Mouse (Mus musculus) cerebellum, adult 18-20 months (tissue): ENCODE data around the gene Efnb1.
"Not testable (repeated sequence)": the region's sequence is repeated elsewhere in the genome, so short reads cannot be mapped to it uniquely, and the experiment has no call there.

Experiments
- DNase-seq, 2 experiments: peaks; one replicate each; pipeline ENCODE4 v3.0.0; 2021

Gene Efnb1

GRCm38 (mm10) chrX:99135523-99136258 is at the start of gene Efnb1:
Gene Efnb1, plus strand, starts transcription at chrX:99136130.
- peak; percentile 82 to 89 for DNase-seq

- no peak for DNase-seq
Observed at GRCm38 (mm10) chrX:99092704-99093103, 43.2 kb upstream of the Efnb1 start.

GRCm38 (mm10) chrX:99111088-99111724 is 24.7 kb upstream of the Efnb1 start:
- DNase-seq: not testable (repeated sequence)

GRCm38 (mm10) chrX:99119510-99119909 is 16.4 kb upstream of the Efnb1 start:
- DNase-seq: no peak

- DNase-seq: peak; percentile 48 to 68
Observed at GRCm38 (mm10) chrX:99130059-99130458, 5.9 kb upstream of the Efnb1 start.

GRCm38 (mm10) chrX:99132573-99132972 is 3.4 kb upstream of the Efnb1 start:
- DNase-seq: no peak

- DNase-seq: peak; percentile 85 to 88
Observed at GRCm38 (mm10) chrX:99134891-99135290, 1.0 kb upstream of the Efnb1 start.

GRCm38 (mm10) chrX:99136431-99136966 is 569 bp downstream of the Efnb1 start:
- DNase-seq: peak; percentile 25 to 41

- DNase-seq: no peak
Observed at GRCm38 (mm10) chrX:99137143-99137870, 1.4 kb downstream of the Efnb1 start.

- no peak for DNase-seq
Observed at GRCm38 (mm10) chrX:99137928-99138740, 2.2 kb downstream of the Efnb1 start.

GRCm38 (mm10) chrX:99141079-99141478 is 5.1 kb downstream of the Efnb1 start:
- DNase-seq: no peak

GRCm38 (mm10) chrX:99141900-99142299 is 6.0 kb downstream of the Efnb1 start:
- no peak for DNase-seq

- no peak for DNase-seq
Observed at GRCm38 (mm10) chrX:99145561-99145960, 9.6 kb downstream of the Efnb1 start.

- no peak for DNase-seq
Observed at GRCm38 (mm10) chrX:99148061-99148905, 12.4 kb downstream of the Efnb1 start.

GRCm38 (mm10) chrX:99149047-99149446 is 13.1 kb downstream of the Efnb1 start:
- no peak for DNase-seq

- no peak for DNase-seq
Observed at GRCm38 (mm10) chrX:99149900-99150299, 14.0 kb downstream of the Efnb1 start.

- DNase-seq: no peak
Observed at GRCm38 (mm10) chrX:99150712-99151111, 14.8 kb downstream of the Efnb1 start.

GRCm38 (mm10) chrX:99151434-99151833 is 15.5 kb downstream of the Efnb1 start:
- no peak for DNase-seq

- no peak for DNase-seq
Observed at GRCm38 (mm10) chrX:99152141-99152540, 16.2 kb downstream of the Efnb1 start.

- DNase-seq: no peak
Observed at GRCm38 (mm10) chrX:99152566-99153265, 16.8 kb downstream of the Efnb1 start.

- no peak for DNase-seq
Observed at GRCm38 (mm10) chrX:99153266-99153646, 17.3 kb downstream of the Efnb1 start.
